Mouse (Mus musculus) v-Abl transformed pro-B cells (cell line): ENCODE results near the gene Fbxw7.

Source experiments
- in situ Hi-C, 2 experiments: fragments of 400-800 bp; cut with MboI; formaldehyde crosslinking; loops; one replicate each; pipeline ENCODE4 v1.15.1; 2025; ENCODE audit not compliant: unreplicated experiment in 2 of 2

Gene Fbxw7

GRCm38 (mm10) chr3:85012889-85013288 lies 197.8 kb downstream of the Fbxw7 start:
- in situ Hi-C loops, result no loop called here

GRCm38 (mm10) chr3:85015667-85016066 lies 200.6 kb downstream of the Fbxw7 start:
- in situ Hi-C loops, result no loop called here

GRCm38 (mm10) chr3:85020137-85020536 lies 205.1 kb downstream of the Fbxw7 start:
- in situ Hi-C loops, result no loop called here

DNA sequence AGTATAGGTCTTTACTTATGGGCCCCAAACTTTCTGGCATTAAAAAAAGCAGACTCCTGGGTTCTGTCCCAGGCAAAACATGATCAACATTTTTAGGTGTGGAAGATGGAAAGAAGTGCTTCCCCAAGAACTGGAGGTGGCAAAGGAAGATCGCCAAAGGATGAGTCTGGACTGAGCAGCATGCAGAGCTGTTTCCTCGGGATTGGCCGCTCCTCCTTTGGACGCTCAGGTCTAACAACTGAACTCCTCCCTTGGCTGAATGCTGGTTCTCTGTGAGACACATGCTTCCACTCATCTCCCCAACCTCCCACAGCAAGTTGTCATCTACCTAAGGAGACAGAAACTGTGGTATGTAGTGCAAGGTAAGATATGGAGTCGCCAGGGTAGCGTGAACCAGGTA lies 206.7 kb downstream of the Fbxw7 start:
- in situ Hi-C loops, result no loop called here

- in situ Hi-C loops, result no loop called here
Measured at GRCm38 (mm10) chr3:85022800-85023199, 207.7 kb downstream of the Fbxw7 start.

GRCm38 (mm10) chr3:85024237-85024636 lies 209.2 kb downstream of the Fbxw7 start:
- in situ Hi-C loops, result no loop called here

DNA sequence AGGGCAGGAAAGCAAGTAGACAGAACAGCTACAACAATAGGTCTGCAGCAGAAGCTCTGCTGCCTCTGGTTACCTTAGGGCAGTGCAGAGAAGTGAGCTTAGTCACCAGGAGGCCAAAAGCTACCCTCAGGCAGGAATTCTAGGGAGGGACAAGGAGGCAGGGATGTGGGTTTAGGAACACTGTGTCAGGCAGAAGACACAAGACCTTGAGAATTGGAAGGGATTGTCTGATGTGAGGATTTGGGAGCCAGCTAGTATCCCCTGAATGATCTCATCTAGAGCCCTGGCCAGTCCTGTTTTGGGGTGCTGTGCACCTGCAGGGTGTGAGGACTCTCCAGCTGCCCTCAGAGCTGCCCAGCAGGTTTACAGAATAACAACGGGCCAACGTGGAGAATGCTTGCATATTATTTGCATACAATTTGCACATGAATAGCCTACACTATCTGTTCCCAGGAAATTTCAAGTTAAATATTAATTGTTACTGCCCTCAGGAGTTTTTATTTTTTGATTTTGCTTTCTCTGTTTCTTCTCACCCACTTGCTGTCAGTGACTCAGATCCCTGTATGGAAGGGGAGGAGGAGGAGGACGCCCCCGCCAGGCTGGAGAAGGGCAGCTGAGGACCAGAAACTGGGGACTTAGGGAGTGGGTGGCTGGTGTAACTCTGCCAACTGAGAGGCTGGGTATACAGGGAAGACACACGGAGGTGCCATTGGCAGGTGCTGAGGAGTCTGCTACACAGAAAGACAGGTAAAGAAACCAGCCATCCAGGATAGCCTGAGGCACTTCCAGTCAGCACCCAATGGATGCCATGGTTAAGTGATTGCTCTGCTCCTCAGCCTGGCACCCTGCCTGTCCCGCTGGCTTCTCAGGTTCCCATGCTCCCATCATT lies 210.0 kb downstream of the Fbxw7 start:
- in situ Hi-C loops, result no loop called here
